Comparison of ENCODE assay signal across 8 mouse cellular contexts in the genomic region with DNA sequence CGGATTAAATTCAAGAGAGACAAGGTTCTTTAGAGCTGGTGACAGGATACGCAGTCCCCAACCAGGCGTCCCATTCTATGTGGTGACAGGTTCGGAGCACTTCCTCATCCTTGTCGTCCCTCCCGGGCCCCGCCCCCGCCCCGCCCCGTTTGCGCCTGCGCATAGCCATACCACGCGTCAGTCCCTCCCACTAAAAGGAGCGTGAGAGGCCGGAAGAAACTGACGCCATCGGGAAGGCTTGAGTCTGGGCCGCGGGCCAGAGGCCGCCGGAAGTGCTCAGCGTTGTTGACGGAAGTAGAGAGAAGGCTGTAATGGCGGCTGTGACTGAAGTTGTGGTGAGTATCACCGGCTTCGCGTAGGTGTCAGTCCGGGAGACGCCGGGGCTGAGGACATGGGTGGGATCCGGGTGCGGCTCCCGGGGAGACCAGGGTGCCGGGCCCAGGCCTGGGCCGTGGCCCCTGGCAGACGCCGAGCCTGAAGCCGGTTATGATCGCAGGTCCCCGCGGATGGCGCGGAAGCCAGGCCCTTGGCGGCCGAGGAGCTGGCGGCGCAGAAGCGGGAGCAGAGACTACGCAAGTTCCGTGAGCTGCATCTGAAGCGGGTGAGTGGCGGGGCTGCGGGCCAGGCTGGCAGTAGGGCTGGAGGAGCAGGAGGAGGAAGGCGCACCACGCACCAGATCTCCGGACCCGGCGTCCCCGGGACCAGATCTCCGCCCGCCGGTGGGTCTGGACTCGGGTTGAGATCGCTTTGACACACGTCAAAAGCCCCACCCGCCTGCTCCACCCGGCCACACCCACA. TPM values are rescaled to one million over a fixed set of nuclear protein-coding genes. Genes with fewer than 3 reads are reported as not detected.
DNase-seq lines count a peak whose midpoint lies in the region; ATAC-seq and TF ChIP-seq lines count a peak whose summit lies in the region.

TSS of gene Syf2 (plus strand) at position 215 of the 798 bp plus-strand sequence.

- H3K9me3 ChIP-seq in E14TG2a.4 (ENCODE audit: low read length), result no peaks in the 10 kb centered on the region
- H3K9me3 ChIP-seq in forebrain, embryonic 13.5 days (replicated peaks), result no peaks in the 10 kb centered on the region
- no peaks in the 10 kb centered on the region for H3K9me3 ChIP-seq in liver, postnatal 0 days (ENCODE audit: low read length)
- H3K9me3 ChIP-seq in neural tube, embryonic 14.5 days (ENCODE audit: control insufficient read depth, low read length), result no peaks in the 10 kb centered on the region

- H3K27me3 ChIP-seq in E14TG2a.4 (ENCODE audit: insufficient read depth, low read length), result no peaks in the 10 kb centered on the region
- H3K27me3 ChIP-seq in forebrain, embryonic 13.5 days, result no peaks in the 10 kb centered on the region
- H3K27me3 ChIP-seq in liver, postnatal 0 days (ENCODE audit: insufficient read depth, low read length), result no peaks in the 10 kb centered on the region
- H3K27me3 ChIP-seq in neural tube, embryonic 14.5 days (ENCODE audit: control insufficient read depth, insufficient read depth, low read length), result no peaks in the 10 kb centered on the region

- peak within 1 kb of the TSS; percentile 86 for H3K9ac ChIP-seq in forebrain, embryonic 13.5 days
- peak within 1 kb of the TSS; percentile 95 for H3K9ac ChIP-seq in liver, postnatal 0 days (replicated peaks)
- H3K9ac ChIP-seq in neural tube, embryonic 14.5 days (replicated peaks; ENCODE audit: low read depth, low read length), result peak within 1 kb of the TSS; percentile 77

- peak within 1 kb of the TSS; percentile 97 for H3K4me2 ChIP-seq in forebrain, embryonic 13.5 days
- peak within 1 kb of the TSS; percentile 85 for H3K4me2 ChIP-seq in liver, postnatal 0 days (ENCODE audit: low read depth, low read length)
- peak within 1 kb of the TSS; percentile 65 for H3K4me2 ChIP-seq in neural tube, embryonic 14.5 days (ENCODE audit: low read depth, low read length)

- TF ChIP-seq EP300 in liver, postnatal 0 days (IDR thresholded peaks at IDR 0.05; ENCODE audit: low read depth), result peak; percentile 50; the same call in 1 of the 2 replicates

- H3K4me1 ChIP-seq in E14TG2a.4 (replicated peaks; ENCODE audit: low read depth, low read length), result peaks cover 46% of the 10 kb centered on the region
- H3K4me1 ChIP-seq in forebrain, embryonic 13.5 days, result peaks cover 24% of the 10 kb centered on the region
- peaks cover 26% of the 10 kb centered on the region for H3K4me1 ChIP-seq in liver, postnatal 0 days (ENCODE audit: insufficient read depth)
- H3K4me1 ChIP-seq in neural tube, embryonic 14.5 days (ENCODE audit: control insufficient read depth, insufficient read depth, low read length), result peaks cover 10% of the 10 kb centered on the region

- DNase-seq in c-Kit-positive CD71-positive TER-119-positive erythroid progenitor cells, embryonic 14.5 days (ENCODE audit: low spot score), result peak; percentile 96
- DNase-seq in heart, postnatal 10 days, result peak; percentile 97
- peak; percentile 84 for DNase-seq in large intestine, adult 2 months (ENCODE audit: low read depth, low spot score)
- peak; percentile 100 for DNase-seq in liver, postnatal 0 days
- DNase-seq in testis, postnatal 10 days (ENCODE audit: low spot score), result peak; percentile 94

- no peak for TF ChIP-seq CTCF in E14TG2a.4 (conservative IDR thresholded peaks at IDR 0.05; ENCODE audit: low read length)
- no peak for TF ChIP-seq CTCF in liver, postnatal 0 days (IDR thresholded peaks at IDR 0.05; ENCODE audit: low read depth)

- H3K36me3 ChIP-seq in E14TG2a.4 (ENCODE audit: insufficient read depth, low read length), result peaks cover 71% of the 10 kb centered on the region
- H3K36me3 ChIP-seq in forebrain, embryonic 13.5 days (ENCODE audit: poor library complexity, severe bottlenecking), result peaks cover 64% of the 10 kb centered on the region
- H3K36me3 ChIP-seq in liver, postnatal 0 days (replicated peaks; ENCODE audit: insufficient read depth, low read length), result peaks cover 65% of the 10 kb centered on the region
- H3K36me3 ChIP-seq in neural tube, embryonic 14.5 days (ENCODE audit: control insufficient read depth, insufficient read depth, low read length), result peaks cover 45% of the 10 kb centered on the region

- peak within 1 kb of the TSS; percentile 99 for H3K4me3 ChIP-seq in E14TG2a.4 (replicated peaks; ENCODE audit: low read length)
- H3K4me3 ChIP-seq in forebrain, embryonic 13.5 days, result peak within 1 kb of the TSS; percentile 97
- peak within 1 kb of the TSS; percentile 96 for H3K4me3 ChIP-seq in liver, postnatal 0 days (ENCODE audit: low read depth, low read length)
- peak within 1 kb of the TSS; percentile 96 for H3K4me3 ChIP-seq in neural tube, embryonic 14.5 days (ENCODE audit: low read depth, low read length)

- under 1% methylated on average over 68 of the region's 68 CpGs for WGBS in forebrain, embryonic 13.5 days
- WGBS in large intestine, adult 2 months, result under 1% methylated on average over 68 of the region's 68 CpGs
- WGBS in liver, postnatal 0 days (ENCODE audit: insufficient replicate concordance), result under 1% methylated on average over 67 of the region's 68 CpGs
- under 1% methylated on average over 68 of the region's 68 CpGs for WGBS in neural tube, embryonic 14.5 days

- ATAC-seq in forebrain, embryonic 13.5 days, result peak; percentile 96
- peak; percentile 94 for ATAC-seq in liver, postnatal 0 days
- peak; percentile 96 for ATAC-seq in neural tube, embryonic 14.5 days (ENCODE audit: low read depth)

- H3K27ac ChIP-seq in forebrain, embryonic 13.5 days, result peak within 1 kb of the TSS; percentile 76
- H3K27ac ChIP-seq in liver, postnatal 0 days (ENCODE audit: low read depth), result peak within 1 kb of the TSS; percentile 99
- H3K27ac ChIP-seq in neural tube, embryonic 14.5 days (ENCODE audit: low read depth, low read length), result peak within 1 kb of the TSS; percentile 74

- intact Hi-C loops in heart, postnatal 10 days (cut with DNase I), result no loop called here

RNA-seq across cellular contexts. Expression of gene Syf2, which starts in this region (rescaled TPM):
- polyA plus RNA-seq in forebrain, embryonic 13.5 days (2015; fragmentation: Nextera tagmentation; extraction: Ambion mirVana), result 74.8 and 79.1 TPM in 2 replicates
- total RNA-seq in heart, postnatal 10 days (2021), result 10 to 100 TPM; 48.7 TPM
- polyA plus RNA-seq in large intestine, adult 2 months (2012; rRNA removed), result 20.1 and 21.8 TPM in 2 replicates
- 46.9 and 52.9 TPM in 2 replicates for polyA plus RNA-seq in liver, postnatal 0 days (2015; fragmentation: Nextera tagmentation; extraction: Ambion mirVana)
- polyA plus RNA-seq in neural tube, embryonic 14.5 days (2014; fragmentation: Nextera tagmentation; extraction: Ambion mirVana), result 52.4 and 59.8 TPM in 2 replicates

Comparison
In these comparisons a context has a peak if more than half of its experiments do, and no peak if none do; other contexts are left out.
1. Peak in every context shown above with its lines: DNase-seq, ATAC-seq, H3K4me3 ChIP-seq and H3K27ac ChIP-seq.